Mouse (Mus musculus): Measurements from ENCODE around the gene Elof1. TPM values are rescaled to one million over a fixed set of nuclear protein-coding genes. Genes with fewer than 3 reads are reported as not detected.

Gene Elof1
- polyA plus RNA-seq, 1 experiment from 2014 or later = 157 TPM

DNA sequence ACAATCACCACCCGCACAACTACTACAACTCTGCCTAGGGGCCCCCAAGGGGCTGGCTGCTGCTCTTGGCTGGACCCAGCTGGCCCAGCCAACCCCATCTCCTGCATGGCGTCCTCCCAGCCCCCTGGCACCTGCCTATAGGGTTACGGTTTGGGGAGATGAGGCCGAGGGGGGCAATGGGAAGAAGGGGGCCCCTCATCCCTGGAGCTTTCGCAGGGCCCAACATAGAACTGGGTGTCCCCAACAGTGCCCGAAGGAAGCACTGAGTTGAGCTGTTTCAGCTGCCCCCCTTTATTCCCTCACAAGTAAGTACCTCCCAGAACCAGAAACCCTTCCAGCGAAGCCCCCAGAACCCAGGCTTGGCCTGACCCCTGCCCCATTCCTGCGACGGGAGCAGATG lies 8.8 kb downstream of the Elof1 start:
- WGBS = 88% methylated on average over 9 of the region's 9 CpGs
- H3K9ac ChIP-seq (ENCODE audit: low read depth, low read length) = no peak overlapping the region
- H3K27me3 ChIP-seq (replicated peaks; ENCODE audit: control insufficient read depth, insufficient read depth, low read length) = no peaks in the 10 kb centered on the region
- peaks cover 21% of the 10 kb centered on the region for H3K36me3 ChIP-seq (ENCODE audit: control insufficient read depth, insufficient read depth, low read length)
- ATAC-seq = no peak
- H3K4me2 ChIP-seq (ENCODE audit: low read depth, low read length) = no peak overlapping the region
- no peaks in the 10 kb centered on the region for H3K9me3 ChIP-seq (ENCODE audit: control insufficient read depth, low read length)
- no peak overlapping the region for H3K4me3 ChIP-seq (ENCODE audit: low read length)
- no peaks in the 10 kb centered on the region for H3K4me1 ChIP-seq (ENCODE audit: control insufficient read depth, insufficient read depth, low read length)
- no peak overlapping the region for H3K27ac ChIP-seq (ENCODE audit: low read length)

DNA sequence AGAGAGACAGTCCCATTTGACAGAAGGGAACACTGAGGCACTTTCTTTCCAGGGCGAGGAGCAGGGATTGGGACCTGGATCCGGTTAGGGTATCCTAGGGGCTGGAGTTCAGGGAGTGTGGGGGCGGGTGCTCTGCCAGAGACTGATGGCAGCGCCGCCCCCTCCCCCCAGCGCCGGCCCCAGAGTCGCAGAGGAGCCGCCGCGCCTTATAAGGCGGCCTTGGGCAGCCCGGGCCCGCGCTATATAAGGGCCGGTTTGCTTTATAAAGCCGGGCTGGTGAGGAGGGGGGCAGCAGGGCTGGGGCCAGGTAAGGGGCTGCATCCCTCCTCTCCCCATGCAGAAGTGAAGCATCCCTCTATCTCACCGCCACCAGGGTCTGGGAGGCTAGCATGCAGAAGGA lies 17.1 kb downstream of the Elof1 start:
- peak overlapping the region; percentile 53 for H3K9ac ChIP-seq (ENCODE audit: low read depth, low read length)
- H3K4me1 ChIP-seq (ENCODE audit: control insufficient read depth, insufficient read depth, low read length) = peaks cover 6% of the 10 kb centered on the region; the same call in 1 of the 2 replicates
- no peaks in the 10 kb centered on the region for H3K9me3 ChIP-seq (ENCODE audit: control insufficient read depth, low read length)
- peak; percentile 59 for ATAC-seq
- H3K36me3 ChIP-seq (ENCODE audit: control insufficient read depth, insufficient read depth, low read length) = no peaks in the 10 kb centered on the region
- peak overlapping the region; percentile 19 for H3K4me2 ChIP-seq (ENCODE audit: low read depth, low read length)
- H3K27me3 ChIP-seq (replicated peaks; ENCODE audit: control insufficient read depth, insufficient read depth, low read length) = peaks cover 16% of the 10 kb centered on the region
- WGBS = 3% methylated on average over 18 of the region's 18 CpGs
- peak overlapping the region; percentile 31 for H3K4me3 ChIP-seq (ENCODE audit: low read length)
- H3K27ac ChIP-seq (ENCODE audit: low read length) = peak overlapping the region; percentile 69; the same call in 1 of the 2 replicates

DNA sequence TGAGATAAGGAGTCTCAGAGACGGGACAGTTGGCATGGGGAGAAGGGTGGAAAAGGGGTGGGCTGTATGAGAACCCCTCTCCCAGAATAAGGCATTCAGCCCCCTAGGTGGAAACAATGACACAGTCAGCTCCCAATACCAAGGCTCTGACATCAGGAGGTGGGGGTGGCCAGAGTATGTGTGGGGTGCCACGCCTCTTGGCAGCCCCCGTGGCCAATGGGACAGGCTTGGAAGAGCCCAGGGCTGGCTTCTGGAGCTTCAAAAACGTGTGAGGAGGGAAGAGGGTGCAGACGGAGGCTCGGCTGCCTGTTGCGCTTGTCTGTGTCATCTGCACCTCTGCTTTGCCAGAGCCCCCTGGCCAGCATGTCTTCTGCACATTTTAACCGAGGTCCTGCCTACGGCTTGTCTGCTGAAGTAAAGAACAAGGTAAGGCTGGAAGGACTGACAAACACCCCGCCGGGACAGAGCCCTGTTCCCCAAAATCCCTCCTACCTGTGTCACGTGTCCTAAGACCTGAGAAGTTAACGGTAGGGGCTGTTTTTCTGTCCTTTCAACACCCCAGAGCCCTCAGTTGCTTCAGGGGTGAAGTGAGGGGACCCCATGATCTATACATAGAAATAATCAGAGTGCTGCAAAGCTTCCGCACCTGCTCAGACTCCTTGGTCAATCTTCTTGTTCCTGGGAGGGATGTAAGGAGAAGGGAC lies 17.8 kb downstream of the Elof1 start, which contains the start of gene Cnn1:
Gene Cnn1 (plus strand): TSS at position 224 of the 704 bp plus-strand sequence.
- H3K4me3 ChIP-seq (ENCODE audit: low read length) = peak within 1 kb of the TSS; percentile 31
- no peaks in the 10 kb centered on the region for H3K36me3 ChIP-seq (ENCODE audit: control insufficient read depth, insufficient read depth, low read length)
- ATAC-seq = peak; percentile 52
- peaks cover 16% of the 10 kb centered on the region for H3K27me3 ChIP-seq (replicated peaks; ENCODE audit: control insufficient read depth, insufficient read depth, low read length)
- H3K9me3 ChIP-seq (ENCODE audit: control insufficient read depth, low read length) = no peaks in the 10 kb centered on the region
- H3K4me2 ChIP-seq (ENCODE audit: low read depth, low read length) = peak within 1 kb of the TSS; percentile 19
- peaks cover 6% of the 10 kb centered on the region; the same call in 1 of the 2 replicates for H3K4me1 ChIP-seq (ENCODE audit: control insufficient read depth, insufficient read depth, low read length)
- H3K9ac ChIP-seq (ENCODE audit: low read depth, low read length) = peak within 1 kb of the TSS; percentile 53
- H3K27ac ChIP-seq (ENCODE audit: low read length) = peak within 1 kb of the TSS; percentile 69
- 6% methylated on average over 14 of the region's 14 CpGs for WGBS

DNA sequence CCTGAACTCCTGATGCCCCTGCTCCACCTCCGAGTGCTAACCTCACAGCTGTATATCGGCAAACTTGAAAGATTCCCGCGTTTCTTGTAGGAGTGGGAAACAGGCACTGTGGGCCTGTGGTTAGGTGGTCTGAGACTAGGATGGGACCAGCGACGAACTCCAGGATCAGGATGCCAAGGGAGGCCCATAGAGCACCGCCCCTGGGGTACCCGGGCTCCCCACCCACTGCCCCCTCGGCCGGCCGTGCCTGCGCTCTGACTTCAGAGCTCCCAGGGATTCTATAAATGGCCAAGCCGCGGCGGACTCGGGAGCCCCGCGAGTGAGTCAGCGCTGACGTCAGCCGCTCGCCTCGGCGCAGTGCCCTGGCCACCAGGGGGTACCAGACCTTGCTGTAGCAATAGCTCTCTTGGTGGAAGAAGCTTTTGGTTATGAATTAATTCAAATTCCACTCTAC lies 21.1 kb downstream of the Elof1 start:
- ATAC-seq = peak; percentile 80
- Histone ChIP-seq H3K9me3 (ENCODE audit: control insufficient read depth, low read length) (no peaks in the 10 kb centered on the region), H3K4me3 (ENCODE audit: low read length) (peak overlapping the region; percentile 41), H3K4me2 (ENCODE audit: low read depth, low read length) (peak overlapping the region; percentile 80), H3K4me1 (ENCODE audit: control insufficient read depth, insufficient read depth, low read length) (peaks cover 6% of the 10 kb centered on the region; the same call in 1 of the 2 replicates), H3K27me3 (replicated peaks; ENCODE audit: control insufficient read depth, insufficient read depth, low read length) (peaks cover 11% of the 10 kb centered on the region), H3K27ac (ENCODE audit: low read length) (0 out of 2 replicates have a peak overlapping the region, but pooled peaks have one; percentile 14), H3K36me3 (ENCODE audit: control insufficient read depth, insufficient read depth, low read length) (no peaks in the 10 kb centered on the region), H3K9ac (ENCODE audit: low read depth, low read length) (peak overlapping the region; percentile 71)
- 2% methylated on average over 24 of the region's 24 CpGs for WGBS

DNA sequence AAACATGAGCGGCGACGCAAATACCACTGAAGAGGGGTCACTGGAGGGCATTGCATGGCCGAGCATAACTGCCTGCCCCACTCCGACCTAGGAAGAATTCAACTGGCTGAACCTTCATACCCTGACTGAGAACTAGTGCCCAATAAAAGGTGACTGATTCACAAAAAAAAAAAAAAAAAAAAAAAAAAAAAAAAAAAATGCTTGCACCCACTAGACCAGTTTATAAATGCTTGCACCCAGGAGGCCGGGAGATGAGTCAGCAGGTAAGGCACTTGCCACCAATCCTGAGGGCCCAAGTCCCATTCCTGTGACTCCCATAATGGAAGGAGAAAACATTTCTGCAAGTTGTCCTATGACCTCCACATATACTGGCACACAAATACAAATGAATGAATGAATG lies 24.2 kb downstream of the Elof1 start:
- 84% methylated on average over 6 of the region's 6 CpGs for WGBS
- H3K9me3 ChIP-seq (ENCODE audit: control insufficient read depth, low read length) = no peaks in the 10 kb centered on the region
- no peak overlapping the region for H3K27ac ChIP-seq (ENCODE audit: low read length)
- ATAC-seq = no peak
- H3K4me2 ChIP-seq (ENCODE audit: low read depth, low read length) = no peak overlapping the region
- H3K4me1 ChIP-seq (ENCODE audit: control insufficient read depth, insufficient read depth, low read length) = 0 out of 2 replicates have a peak, but pooled peaks cover 3% of the 10 kb centered on the region
- no peaks in the 10 kb centered on the region for H3K36me3 ChIP-seq (ENCODE audit: control insufficient read depth, insufficient read depth, low read length)
- H3K9ac ChIP-seq (ENCODE audit: low read depth, low read length) = no peak overlapping the region
- no peaks in the 10 kb centered on the region for H3K27me3 ChIP-seq (replicated peaks; ENCODE audit: control insufficient read depth, insufficient read depth, low read length)
- H3K4me3 ChIP-seq (ENCODE audit: low read length) = no peak overlapping the region

DNA sequence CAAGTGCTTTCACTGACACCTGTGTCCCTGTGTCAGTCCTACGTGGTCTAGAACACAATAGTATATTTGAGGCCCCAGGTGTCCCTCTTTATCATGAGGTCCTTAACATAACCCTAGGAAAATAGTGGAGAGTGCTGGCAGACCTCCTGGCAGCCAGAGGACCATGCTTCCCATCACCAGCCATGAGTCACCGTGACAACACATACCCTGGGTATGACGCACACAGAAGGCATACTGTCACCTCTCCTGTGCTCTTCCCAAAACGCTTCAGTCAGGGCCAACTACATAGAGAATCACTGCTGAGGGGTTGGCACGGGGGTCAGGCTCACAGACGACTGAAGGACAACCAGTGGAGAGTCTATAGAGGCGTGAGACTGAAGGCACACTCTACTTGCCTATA lies 27.0 kb downstream of the Elof1 start:
- ATAC-seq = no peak
- no peak overlapping the region for H3K9ac ChIP-seq (ENCODE audit: low read depth, low read length)
- no peaks in the 10 kb centered on the region for H3K36me3 ChIP-seq (ENCODE audit: control insufficient read depth, insufficient read depth, low read length)
- no peak overlapping the region for H3K27ac ChIP-seq (ENCODE audit: low read length)
- H3K4me3 ChIP-seq (ENCODE audit: low read length) = no peak overlapping the region
- H3K4me2 ChIP-seq (ENCODE audit: low read depth, low read length) = no peak overlapping the region
- no peaks in the 10 kb centered on the region for H3K27me3 ChIP-seq (replicated peaks; ENCODE audit: control insufficient read depth, insufficient read depth, low read length)
- WGBS = 87% methylated on average over 7 of the region's 7 CpGs
- H3K4me1 ChIP-seq (ENCODE audit: control insufficient read depth, insufficient read depth, low read length) = no peaks in the 10 kb centered on the region
- no peaks in the 10 kb centered on the region for H3K9me3 ChIP-seq (ENCODE audit: control insufficient read depth, low read length)

DNA sequence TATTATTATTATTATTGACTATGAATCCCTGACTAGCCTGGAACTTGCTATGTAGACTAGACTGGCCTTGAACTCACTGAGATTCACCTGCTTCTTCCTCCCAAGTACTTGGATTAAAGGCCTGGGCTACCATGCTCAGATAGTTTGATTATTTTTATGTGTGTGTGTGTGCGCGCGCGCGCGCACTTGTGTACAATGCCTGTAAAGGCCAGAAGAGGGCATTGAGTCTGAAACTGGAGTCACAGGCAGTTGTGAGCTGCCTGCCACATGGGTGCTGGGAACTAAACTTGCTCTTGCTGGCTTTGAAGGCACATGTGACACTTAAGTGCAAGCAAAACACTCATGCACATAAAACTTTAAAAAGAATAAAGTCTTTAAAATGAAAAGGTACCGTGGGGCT lies 27.7 kb downstream of the Elof1 start:
- WGBS = 96% methylated on average over 7 of the region's 7 CpGs
- ATAC-seq = no peak
- no peaks in the 10 kb centered on the region for H3K36me3 ChIP-seq (ENCODE audit: control insufficient read depth, insufficient read depth, low read length)
- H3K4me2 ChIP-seq (ENCODE audit: low read depth, low read length) = no peak overlapping the region
- H3K4me1 ChIP-seq (ENCODE audit: control insufficient read depth, insufficient read depth, low read length) = peaks cover 4% of the 10 kb centered on the region; the same call in 1 of the 2 replicates
- H3K9me3 ChIP-seq (ENCODE audit: control insufficient read depth, low read length) = no peaks in the 10 kb centered on the region
- H3K27me3 ChIP-seq (replicated peaks; ENCODE audit: control insufficient read depth, insufficient read depth, low read length) = no peaks in the 10 kb centered on the region
- no peak overlapping the region for H3K27ac ChIP-seq (ENCODE audit: low read length)
- no peak overlapping the region for H3K4me3 ChIP-seq (ENCODE audit: low read length)
- H3K9ac ChIP-seq (ENCODE audit: low read depth, low read length) = no peak overlapping the region

- H3K27me3 ChIP-seq (replicated peaks; ENCODE audit: control insufficient read depth, insufficient read depth, low read length) = no peaks in the 10 kb centered on the region
- H3K27ac ChIP-seq (ENCODE audit: low read length) = no peak overlapping the region
- H3K4me3 ChIP-seq (ENCODE audit: low read length) = no peak overlapping the region
- no peak overlapping the region for H3K4me2 ChIP-seq (ENCODE audit: low read depth, low read length)
- ATAC-seq = no peak
- WGBS = 89% methylated on average over 2 of the region's 2 CpGs
- H3K9ac ChIP-seq (ENCODE audit: low read depth, low read length) = no peak overlapping the region
- peaks cover 4% of the 10 kb centered on the region; the same call in 1 of the 2 replicates for H3K4me1 ChIP-seq (ENCODE audit: control insufficient read depth, insufficient read depth, low read length)
- H3K36me3 ChIP-seq (ENCODE audit: control insufficient read depth, insufficient read depth, low read length) = no peaks in the 10 kb centered on the region
- no peaks in the 10 kb centered on the region for H3K9me3 ChIP-seq (ENCODE audit: control insufficient read depth, low read length)
Observed at GRCm38 (mm10) chr9:22087034-22087618, 29.8 kb downstream of the Elof1 start.

GRCm38 (mm10) chr9:22086012-22086411 lies 31.0 kb downstream of the Elof1 start:
- WGBS = 57% methylated on average over 6 of the region's 6 CpGs
- Histone ChIP-seq H3K36me3 (ENCODE audit: control insufficient read depth, insufficient read depth, low read length) (no peaks in the 10 kb centered on the region), H3K27me3 (replicated peaks; ENCODE audit: control insufficient read depth, insufficient read depth, low read length) (no peaks in the 10 kb centered on the region), H3K9me3 (ENCODE audit: control insufficient read depth, low read length) (no peaks in the 10 kb centered on the region), H3K27ac (ENCODE audit: low read length) (peak overlapping the region; percentile 87; the same call in 1 of the 2 replicates), H3K9ac (ENCODE audit: low read depth, low read length) (peak overlapping the region; percentile 65), H3K4me3 (ENCODE audit: low read length) (peak overlapping the region; percentile 58), H3K4me2 (ENCODE audit: low read depth, low read length) (peak overlapping the region; percentile 80), H3K4me1 (ENCODE audit: control insufficient read depth, insufficient read depth, low read length) (peaks cover 4% of the 10 kb centered on the region; the same call in 1 of the 2 replicates)
- no peak for ATAC-seq

Measured in intestine, embryonic 16.5 days (tissue).